Mouse (Mus musculus): ENCODE data around the gene Gpr108.

GRCm38 (mm10) chr17:57195326-57196010 is 52.8 kb downstream of the Gpr108 start:
- TF ChIP-seq EP300 (IDR thresholded peaks at IDR 0.05; ENCODE audit: low read depth) (no peak), CTCF (IDR thresholded peaks at IDR 0.05; ENCODE audit: low read depth) (no peak)
